Mouse (Mus musculus) monocyte, adult 5-6 weeks (primary cell): ENCODE results near the gene Tspo. TPM values are rescaled to one million over a fixed set of nuclear protein-coding genes. Genes with fewer than 3 reads are reported as not detected.
A peak's percentile ranks its signal among the peaks of the same experiment; 100 is the strongest.

Experiments used
- ATAC-seq: fragments of 153-309, 156-312 bp; replicated peaks from 2 replicates; pipeline ENCODE4 v1.8.0; 2017; ENCODE audit warnings: mild to moderate bottlenecking; ENCODE audit not compliant: low TSS enrichment, insufficient number of reproducible peaks, severe bottlenecking, poor library complexity, low FRiP score
- total RNA-seq: library from RNA; stranded (forward); fragments of 200-1000, 200-491, 200-594 nt; gene quantifications from 3 replicates; pipeline ENCODE4 v1.2.3, GENCODE M21; 2017

Tspo gene
- total RNA-seq, 1 experiment from 2014 or later: 34.9 TPM

DNA sequence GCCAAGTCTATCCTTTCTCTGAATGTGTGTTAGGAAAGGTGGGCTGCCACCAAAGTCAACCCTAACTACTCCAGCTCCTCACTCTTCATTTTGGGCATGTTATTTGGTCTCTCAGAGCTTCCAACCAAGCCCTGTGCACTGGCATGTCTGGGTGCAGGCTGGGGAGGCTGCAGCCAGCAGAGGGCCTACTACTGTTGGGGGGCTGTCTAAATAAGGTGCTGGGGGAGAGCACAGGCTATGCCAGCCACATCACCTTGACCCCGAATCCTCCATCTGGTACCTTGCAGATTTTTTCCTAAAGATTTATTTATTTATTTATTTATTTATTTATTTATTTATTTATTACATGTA lies 39.6 kb downstream of the Tspo start:
- ATAC-seq: no peak

DNA sequence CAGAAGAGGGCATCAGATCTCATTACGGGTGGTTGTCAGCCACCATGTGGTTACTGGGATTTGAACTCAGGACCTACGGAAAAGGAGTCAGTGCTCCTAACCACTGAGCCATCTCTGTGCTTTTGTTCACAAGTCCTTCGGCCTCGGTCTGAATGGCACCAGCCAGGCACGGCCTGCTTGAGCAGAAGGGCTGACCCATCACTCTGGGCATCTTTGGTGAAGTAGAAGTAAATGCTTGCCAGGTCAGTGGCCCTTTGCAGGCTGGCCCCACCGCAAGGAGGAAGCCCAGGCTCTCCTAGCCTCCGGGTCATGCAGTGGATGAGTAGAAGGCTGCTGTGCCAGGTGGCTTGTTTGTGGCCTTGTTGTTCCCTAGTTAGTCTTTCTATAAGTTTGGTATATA lies 40.0 kb downstream of the Tspo start:
- no peak for ATAC-seq

DNA sequence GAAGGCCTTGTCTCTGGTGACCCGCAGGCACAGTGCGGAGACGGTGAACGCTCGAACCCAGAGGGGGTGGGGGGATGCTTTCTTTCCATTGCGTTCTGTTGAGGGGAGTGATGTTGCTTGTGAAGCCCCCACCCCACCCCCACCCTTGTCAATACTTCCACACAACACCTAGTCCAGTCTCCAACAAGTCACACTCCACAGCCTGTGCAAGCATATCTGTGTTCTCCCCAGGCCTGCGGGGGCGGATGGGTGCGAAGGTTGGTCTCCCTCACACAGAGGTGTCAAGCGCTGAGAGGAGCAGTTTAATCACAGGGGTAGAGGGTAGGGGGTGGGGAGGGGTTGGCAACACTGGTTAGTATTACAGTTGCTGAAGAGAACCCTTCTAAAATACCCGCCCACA lies 42.8 kb downstream of the Tspo start:
- ATAC-seq: no peak

DNA sequence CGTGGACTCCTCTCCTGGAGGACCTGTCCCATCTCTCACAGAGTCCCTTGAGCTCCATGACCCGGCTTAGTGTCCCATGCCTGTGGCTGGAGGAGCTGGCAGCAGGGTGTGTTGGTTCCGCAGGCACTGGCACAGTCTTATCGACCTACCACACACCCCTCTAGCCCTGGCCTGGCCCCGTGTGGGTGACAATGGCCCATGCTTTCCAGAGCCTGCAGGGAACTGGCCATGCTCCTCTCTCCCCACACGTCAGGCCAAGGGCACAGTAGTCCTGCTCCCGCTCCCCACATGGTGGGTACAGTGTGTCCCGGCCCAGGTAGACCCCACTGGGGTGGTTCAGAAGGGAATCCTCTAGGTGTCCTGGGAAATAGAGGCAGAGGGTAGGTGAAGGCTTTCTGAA lies 43.3 kb downstream of the Tspo start:
- no peak for ATAC-seq

DNA sequence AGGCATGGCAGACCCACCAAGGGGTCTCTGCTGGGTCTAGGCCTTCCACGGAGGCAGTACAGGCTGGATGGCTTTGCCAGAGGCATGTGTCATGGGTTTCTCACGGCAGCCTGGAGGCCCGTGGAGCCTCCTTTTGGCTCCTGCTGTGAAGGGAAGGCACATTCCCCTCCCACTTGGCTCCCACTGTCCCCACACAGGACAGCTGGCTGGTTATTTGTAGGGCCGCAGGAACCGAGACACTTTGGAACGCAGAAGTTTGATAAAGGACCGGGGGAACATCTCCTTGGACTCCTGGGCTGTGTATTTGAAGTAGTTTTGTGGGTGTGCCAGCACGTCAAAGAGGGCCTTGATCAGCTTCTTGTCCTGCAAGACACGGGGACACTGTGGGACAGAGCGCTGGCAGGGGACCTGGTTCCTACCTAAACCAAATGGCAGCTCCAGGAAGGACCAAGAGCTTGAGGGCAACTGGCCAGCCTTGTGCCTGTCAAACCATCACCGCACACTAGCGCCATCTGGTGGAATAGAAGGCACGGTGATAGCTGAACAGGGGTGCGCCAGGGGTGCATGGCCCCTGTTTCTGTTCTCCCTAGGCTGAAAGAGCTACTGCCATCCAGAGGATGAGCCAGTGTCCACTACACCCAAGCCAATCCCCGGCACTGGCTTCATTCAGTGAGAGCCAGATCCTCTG lies 43.9 kb downstream of the Tspo start:
- peak; percentile 33 for ATAC-seq

DNA sequence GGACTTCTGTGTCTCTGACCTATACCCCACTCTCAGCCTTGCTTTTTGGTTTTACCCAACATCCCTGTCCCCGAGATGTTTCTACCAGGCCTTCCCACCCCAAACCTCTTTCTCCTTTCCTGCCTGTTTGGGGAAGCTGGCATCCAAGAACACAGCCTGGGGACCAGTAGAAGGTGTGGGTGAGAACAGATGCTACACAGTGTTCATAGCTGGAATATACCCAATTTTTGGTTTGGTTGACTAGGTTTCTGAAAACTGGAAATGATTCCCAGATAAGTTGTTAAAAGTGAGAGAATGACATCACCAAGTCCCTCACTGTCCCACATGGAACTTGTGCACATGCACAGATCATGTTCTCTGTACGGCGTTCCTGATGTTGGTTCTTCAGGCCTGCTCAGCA lies 51.9 kb downstream of the Tspo start:
- no peak for ATAC-seq

Other genes with a start within 250 kb of the Tspo start
- 15.1 to 26.9 TPM (median 15.7 TPM) in 3 replicates for gene Arfgap3, start 213.3 kb upstream of the Tspo start, total RNA-seq
- 92.8 to 153 TPM (median 103 TPM) in 3 replicates for gene Pacsin2, start 99.0 kb upstream of the Tspo start, total RNA-seq
- 5.0 to 6.9 TPM (median 5.2 TPM) in 3 replicates for gene Ttll1, start 52.7 kb upstream of the Tspo start, total RNA-seq
- not detected in 3 replicates for gene Bik, start 36.7 kb upstream of the Tspo start, total RNA-seq
- 1.1 to 13.5 TPM (median 4.1 TPM) in 3 replicates for gene Mcat, start 195 bp downstream of the Tspo start, total RNA-seq
- gene Ttll12, start 31.6 kb downstream of the Tspo start, total RNA-seq: 2.7 to 4.9 TPM (median 2.8 TPM) in 3 replicates
- not detected in 3 replicates for gene Scube1, start 161.4 kb downstream of the Tspo start, total RNA-seq
- not detected in 3 replicates for gene Mpped1, start 215.9 kb downstream of the Tspo start, total RNA-seq